Mouse (Mus musculus) lung, postnatal 25 days (tissue): ENCODE measurements at regions not wholly inside any gene's neighbourhood (a gene's known extent, or its start where the extent isn't known, plus 50 kb on each side); places are given as distances from the start of the nearest gene placed in this dataset.

Experiments used
- DNase-seq: peaks from one replicate; pipeline ENCODE4 v3.0.0; 2022; ENCODE audit warnings: low spot score

- DNase-seq, result no peak
Measured at GRCm38 (mm10) chr10:67731577-67731976, 180.9 kb downstream of the Zfp365 start.

DNA sequence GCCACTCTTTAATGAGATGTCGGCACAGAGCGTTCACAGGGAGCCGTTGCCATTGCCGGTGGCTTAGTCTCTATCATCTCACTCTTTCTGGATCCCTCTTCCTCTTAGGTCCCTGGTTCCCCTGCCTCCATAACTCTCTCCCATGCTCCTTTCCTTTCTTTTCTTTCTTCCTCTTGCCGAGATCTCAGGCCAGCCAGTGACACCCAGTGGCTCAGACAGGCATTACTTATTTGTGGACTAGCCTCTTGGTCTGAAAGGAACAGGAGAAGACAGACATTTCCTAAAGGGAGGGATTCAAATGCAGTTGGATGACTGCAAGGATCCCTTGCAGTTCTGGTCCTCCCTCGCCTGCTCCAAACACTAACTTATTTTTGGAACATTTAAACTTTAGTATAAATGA lies 180.5 kb upstream of the Ado start:
- peak; percentile 43 for DNase-seq

GRCm38 (mm10) chr10:67727580-67727979 lies 178.8 kb upstream of the Ado start:
- no peak for DNase-seq

DNA sequence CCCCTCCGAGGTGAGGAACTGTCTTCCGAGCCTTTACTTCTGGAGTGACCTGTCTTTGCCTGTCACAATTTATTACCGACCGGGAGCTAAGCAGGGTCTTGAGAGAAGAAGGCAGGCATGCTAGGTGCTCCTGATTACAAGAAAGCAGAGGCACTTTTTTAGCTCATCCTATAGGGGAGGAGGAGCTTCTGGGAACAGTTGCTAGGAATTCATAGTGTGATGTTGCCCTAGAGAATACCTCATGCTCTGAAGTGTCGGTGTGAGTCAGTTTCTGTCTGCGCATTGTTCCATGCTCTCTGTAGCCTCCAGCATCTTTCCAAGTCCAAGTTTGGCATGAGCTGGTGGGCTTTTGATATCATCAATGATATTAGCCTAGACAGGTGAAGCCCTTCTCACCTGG lies 178.0 kb upstream of the Ado start:
- no peak for DNase-seq

- DNase-seq, result no peak
Measured at GRCm38 (mm10) chr10:67726351-67726750, 177.6 kb upstream of the Ado start.

GRCm38 (mm10) chr10:67721787-67722186 lies 173.0 kb upstream of the Ado start:
- no peak for DNase-seq

DNA sequence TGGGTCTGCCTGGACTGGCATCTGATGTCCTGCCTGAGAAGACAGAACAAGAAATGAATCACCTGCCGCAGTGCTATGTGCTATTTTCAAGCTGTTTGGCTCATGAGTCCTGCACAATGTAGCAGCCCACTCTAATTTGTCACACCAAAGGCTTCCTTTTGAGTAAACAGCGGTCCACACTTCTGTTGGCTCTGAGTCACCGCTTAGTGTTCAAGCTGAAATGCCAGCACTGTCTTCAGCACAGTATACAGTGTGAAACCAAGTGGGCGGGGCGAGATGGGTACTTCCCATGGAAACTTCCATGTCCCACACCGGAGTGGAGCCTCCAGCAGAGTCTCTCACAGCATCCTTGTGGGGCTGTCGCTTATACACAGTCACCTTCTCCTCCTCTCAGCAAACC lies 168.8 kb upstream of the Ado start:
- no peak for DNase-seq

GRCm38 (mm10) chr10:67715046-67715445 lies 166.3 kb upstream of the Ado start:
- no peak for DNase-seq

- peak; percentile 23 for DNase-seq
Measured at GRCm38 (mm10) chr10:67713098-67713497, 164.3 kb upstream of the Ado start.

DNA sequence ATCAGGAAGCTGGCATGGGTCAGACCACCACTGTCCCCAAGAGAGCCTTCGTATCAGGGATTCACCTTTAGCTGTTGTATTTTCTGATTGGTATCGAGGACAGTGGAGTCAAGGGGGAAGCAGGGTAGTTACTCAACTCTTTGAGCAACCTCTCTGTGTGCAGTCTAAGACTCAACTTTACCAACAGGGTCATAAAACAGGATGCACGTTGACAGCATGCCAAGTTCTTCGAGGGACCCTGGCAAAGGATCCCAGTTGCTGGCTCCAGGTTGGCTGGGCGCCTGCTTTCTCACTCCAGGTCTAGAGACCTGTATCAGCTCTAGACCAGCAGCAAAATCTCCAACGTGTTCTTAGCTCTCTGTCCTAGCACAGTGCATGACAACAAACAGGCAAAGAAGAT lies 163.9 kb upstream of the Ado start:
- DNase-seq, result no peak

DNA sequence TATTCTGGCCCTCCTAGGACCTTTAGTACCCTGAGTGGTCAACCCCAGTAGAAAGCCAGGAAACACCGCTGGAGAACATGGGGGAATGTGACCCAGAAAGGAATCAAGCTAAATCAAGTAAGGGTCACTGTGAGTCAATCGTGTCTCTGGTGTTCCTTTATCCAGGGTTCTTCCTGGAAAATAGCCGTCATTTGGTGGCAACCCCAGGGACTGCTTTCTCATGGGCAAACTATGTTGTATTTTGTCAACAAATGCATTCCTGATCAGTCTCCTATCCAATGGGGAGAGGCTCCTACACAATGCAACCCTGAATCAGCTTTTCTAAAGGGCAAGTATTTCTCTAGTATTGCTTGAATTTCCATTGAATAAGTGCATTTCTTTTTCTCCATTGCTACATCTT lies 163.2 kb upstream of the Ado start:
- no peak for DNase-seq

DNA sequence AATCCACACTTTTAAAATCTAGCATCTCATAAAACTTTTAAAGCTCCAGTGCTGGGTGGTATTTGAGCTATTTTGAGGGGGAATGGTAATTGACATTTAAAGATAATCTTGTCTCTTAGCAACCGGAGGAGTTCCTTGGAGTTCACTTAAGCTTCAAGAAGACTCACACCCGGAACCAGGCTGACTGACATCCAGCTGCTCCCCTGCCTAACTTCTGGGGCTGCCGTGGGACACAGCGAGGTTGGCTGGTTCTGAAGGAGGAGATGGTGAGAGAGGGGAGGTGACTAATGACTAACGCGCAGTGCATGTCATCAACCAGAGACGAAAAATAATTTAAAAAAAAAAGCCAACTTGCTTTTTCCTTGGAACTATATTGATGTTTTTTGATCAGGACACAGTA lies 157.7 kb upstream of the Ado start:
- DNase-seq, result no peak

GRCm38 (mm10) chr10:67702783-67703455 lies 154.2 kb upstream of the Ado start:
- peak; percentile 43 for DNase-seq

DNA sequence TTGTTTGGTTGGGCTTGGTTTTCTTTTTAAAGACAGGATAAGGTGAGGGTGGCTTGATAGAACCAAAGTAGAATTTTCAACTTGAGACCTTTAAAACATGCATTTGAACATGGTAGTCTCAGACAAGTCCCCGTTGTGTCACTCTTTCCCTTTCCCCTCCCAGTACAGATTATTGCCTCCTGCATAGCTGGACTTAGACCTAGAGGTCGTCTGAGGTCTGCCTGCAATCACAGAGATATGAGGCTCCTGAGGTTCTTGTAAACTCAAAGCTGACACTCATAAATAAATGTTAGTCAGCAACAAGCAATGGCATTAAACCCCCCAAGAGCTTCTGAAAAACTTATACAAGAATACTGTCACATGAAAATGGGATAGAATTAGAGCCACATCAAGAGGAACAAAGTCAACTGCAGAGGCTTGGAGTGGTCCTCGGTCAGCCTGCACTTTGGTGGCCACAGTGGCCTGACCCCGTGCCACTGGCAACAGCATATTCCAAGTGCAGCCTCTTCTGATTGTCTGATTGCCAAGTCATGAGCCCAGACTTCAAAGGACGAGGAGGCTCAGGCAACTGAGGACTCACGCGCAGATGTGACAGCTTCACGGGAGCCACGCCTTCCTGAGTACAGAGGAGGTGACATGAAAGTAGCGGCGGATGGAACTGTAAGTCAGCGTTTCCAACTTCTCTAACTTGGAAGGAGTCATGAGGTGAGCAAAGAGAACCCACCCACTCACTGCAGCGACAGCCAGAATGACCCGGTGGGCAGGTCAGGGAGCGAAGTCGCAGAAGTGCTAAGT lies 148.8 kb upstream of the Ado start:
- peak; percentile 29 for DNase-seq

- peak; percentile 23 for DNase-seq
Measured at GRCm38 (mm10) chr10:67695891-67696853, 147.4 kb upstream of the Ado start.

GRCm38 (mm10) chr10:67694751-67695150 lies 146.0 kb upstream of the Ado start:
- no peak for DNase-seq

GRCm38 (mm10) chr10:67693586-67693985 lies 144.8 kb upstream of the Ado start:
- no peak for DNase-seq

GRCm38 (mm10) chr10:67689944-67690670 lies 141.4 kb upstream of the Ado start:
- DNase-seq, result no peak

DNA sequence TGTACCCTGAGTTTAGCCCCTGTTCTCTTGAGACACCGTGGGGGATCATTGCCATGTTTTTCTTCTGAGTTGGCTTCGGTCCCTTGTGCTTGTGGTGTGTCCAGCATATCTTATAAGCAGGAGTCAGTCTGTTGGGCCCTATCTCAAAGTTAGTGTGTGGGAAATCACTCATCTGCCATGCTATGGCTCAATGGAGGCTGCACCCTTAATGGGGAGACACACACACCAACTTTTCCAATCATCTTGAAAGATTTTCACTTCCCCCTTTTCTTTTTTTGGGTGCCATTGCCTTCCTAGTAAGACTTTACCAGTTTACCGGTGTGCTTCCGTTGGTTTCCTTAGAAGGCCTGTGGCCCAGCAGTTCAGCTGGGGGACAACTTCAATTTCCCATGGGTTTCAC lies 130.6 kb upstream of the Ado start:
- DNase-seq, result no peak

GRCm38 (mm10) chr10:67673450-67673849 lies 124.7 kb upstream of the Ado start:
- no peak for DNase-seq

GRCm38 (mm10) chr10:67672281-67672680 lies 123.5 kb upstream of the Ado start:
- no peak for DNase-seq

GRCm38 (mm10) chr10:67669066-67669465 lies 120.3 kb upstream of the Ado start:
- no peak for DNase-seq
